29 mouse cellular contexts compared by ENCODE assay signal in the genomic region with DNA sequence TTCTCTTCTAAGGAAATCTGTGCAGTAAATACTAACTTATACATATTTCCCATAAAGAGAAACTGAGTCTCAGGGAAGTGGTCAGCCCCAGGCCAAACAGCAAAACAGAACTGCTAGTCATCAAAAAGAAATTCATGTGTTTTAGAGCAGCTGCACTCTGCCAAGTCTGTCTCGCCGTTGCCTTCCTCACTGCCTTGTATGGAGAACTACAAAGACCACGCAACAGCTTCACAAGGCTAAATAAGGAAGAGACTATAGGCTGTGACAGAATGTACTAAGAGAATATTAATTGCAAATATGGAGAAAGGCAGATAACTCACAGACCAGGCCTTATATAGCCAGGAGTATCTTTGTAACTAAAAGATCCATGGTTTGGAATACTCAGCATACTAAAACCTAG.
DNase-seq lines count a peak whose midpoint lies in the region; ATAC-seq and TF ChIP-seq lines count a peak whose summit lies in the region.
"Had no signal": no experiment of that assay in that cellular context is flagged by ENCODE, and none has a peak within 500 bp of the region (broad histone marks: within the 10 kb centered on the region; RNA-seq: fewer than 3 reads in every experiment).

No protein-coding gene starts in this region.

- no peaks in the 10 kb centered on the region for H3K4me1 ChIP-seq in lung, embryonic 14.5 days (ENCODE audit: insufficient read depth)
- no peaks in the 10 kb centered on the region for H3K4me1 ChIP-seq in stomach, embryonic 15.5 days
- H3K4me1 ChIP-seq in stomach, postnatal 0 days (replicated peaks; ENCODE audit: control insufficient read depth, insufficient read depth), result no peaks in the 10 kb centered on the region
- H3K4me1 ChIP-seq: embryonic facial prominence, embryonic 13.5 days; embryonic facial prominence, embryonic 15.5 days; forebrain, embryonic 10.5 days; forebrain, embryonic 13.5 days; forebrain, embryonic 15.5 days had no signal

- no peak for TF ChIP-seq EP300 in stomach, postnatal 0 days (optimal IDR thresholded peaks at IDR 0.05)

- no peaks in the 10 kb centered on the region for H3K36me3 ChIP-seq in lung, embryonic 14.5 days (ENCODE audit: insufficient read depth)
- no peaks in the 10 kb centered on the region for H3K36me3 ChIP-seq in stomach, embryonic 15.5 days
- no peaks in the 10 kb centered on the region for H3K36me3 ChIP-seq in stomach, postnatal 0 days (ENCODE audit: control insufficient read depth, insufficient read depth, low read length)
- H3K36me3 ChIP-seq: embryonic facial prominence, embryonic 13.5 days; embryonic facial prominence, embryonic 15.5 days; forebrain, embryonic 10.5 days; forebrain, embryonic 15.5 days; G1E had no signal

- WGBS in lung, embryonic 14.5 days, result 75% methylated on average over 3 of the region's 3 CpGs
- 81% methylated on average over 3 of the region's 3 CpGs for WGBS in stomach, embryonic 15.5 days
- 75% methylated on average over 3 of the region's 3 CpGs for WGBS in stomach, postnatal 0 days

- H3K9me3 ChIP-seq in lung, embryonic 14.5 days (ENCODE audit: low read depth, low read length), result no peaks in the 10 kb centered on the region
- H3K9me3 ChIP-seq in stomach, embryonic 15.5 days, result no peaks in the 10 kb centered on the region
- H3K9me3 ChIP-seq in stomach, postnatal 0 days (ENCODE audit: control insufficient read depth, low read length), result no peaks in the 10 kb centered on the region
- H3K9me3 ChIP-seq: embryonic facial prominence, embryonic 13.5 days; embryonic facial prominence, embryonic 15.5 days; forebrain, embryonic 10.5 days; forebrain, embryonic 13.5 days; forebrain, embryonic 15.5 days; G1E had no signal

- no peak overlapping the region for H3K27ac ChIP-seq in lung, embryonic 14.5 days (ENCODE audit: low read depth)
- no peak overlapping the region for H3K27ac ChIP-seq in stomach, embryonic 15.5 days
- no peak overlapping the region for H3K27ac ChIP-seq in stomach, postnatal 0 days (replicated peaks)
- H3K27ac ChIP-seq: embryonic facial prominence, embryonic 13.5 days; embryonic facial prominence, embryonic 15.5 days; forebrain, embryonic 10.5 days; forebrain, embryonic 13.5 days; forebrain, embryonic 15.5 days had no signal

- no peak overlapping the region for H3K4me2 ChIP-seq in lung, embryonic 14.5 days
- H3K4me2 ChIP-seq in stomach, embryonic 15.5 days, result no peak overlapping the region
- H3K4me2 ChIP-seq in stomach, postnatal 0 days (replicated peaks; ENCODE audit: low read depth), result no peak overlapping the region
- H3K4me2 ChIP-seq: embryonic facial prominence, embryonic 13.5 days; embryonic facial prominence, embryonic 15.5 days; forebrain, embryonic 13.5 days; forebrain, embryonic 15.5 days had no signal

- H3K27me3 ChIP-seq in lung, embryonic 14.5 days (ENCODE audit: insufficient read depth, low read length), result no peaks in the 10 kb centered on the region
- no peaks in the 10 kb centered on the region for H3K27me3 ChIP-seq in stomach, embryonic 15.5 days (replicated peaks)
- H3K27me3 ChIP-seq in stomach, postnatal 0 days (ENCODE audit: control insufficient read depth, insufficient read depth, low read length), result no peaks in the 10 kb centered on the region
- H3K27me3 ChIP-seq: CH12.LX; embryonic facial prominence, embryonic 13.5 days; embryonic facial prominence, embryonic 15.5 days; forebrain, embryonic 13.5 days; forebrain, embryonic 15.5 days had no signal

- ATAC-seq in lung, embryonic 14.5 days (ENCODE audit: insufficient read depth), result no peak
- peak; percentile 18; the same call in 1 of the 2 replicates for ATAC-seq in stomach, embryonic 15.5 days (ENCODE audit: insufficient read depth, low FRiP score, low read depth)
- ATAC-seq in stomach, postnatal 0 days (ENCODE audit: low FRiP score, low TSS enrichment), result peak; percentile 32; the same call in 1 of the 2 replicates
- ATAC-seq in frontal cortex, adult (ENCODE audit: low TSS enrichment), result no peak
- ATAC-seq: activated CD4-positive, CD25-positive, alpha-beta regulatory T cell, adult 4 months; CD4-positive, CD25-positive, alpha-beta regulatory T cell, adult 4 months; forebrain, embryonic 13.5 days; forebrain, embryonic 15.5 days; Patski had no signal

- TF ChIP-seq CTCF in lung, embryonic 14.5 days (IDR thresholded peaks at IDR 0.05; ENCODE audit: low read depth), result no peak
- no peak for TF ChIP-seq CTCF in stomach, postnatal 0 days (IDR thresholded peaks at IDR 0.05; ENCODE audit: low read depth)

- H3K9ac ChIP-seq in lung, embryonic 14.5 days, result no peak overlapping the region
- no peak overlapping the region for H3K9ac ChIP-seq in stomach, embryonic 15.5 days
- no peak overlapping the region for H3K9ac ChIP-seq in stomach, postnatal 0 days (ENCODE audit: low read length)
- H3K9ac ChIP-seq: embryonic facial prominence, embryonic 13.5 days; embryonic facial prominence, embryonic 15.5 days; forebrain, embryonic 13.5 days; forebrain, embryonic 15.5 days had no signal

- no peak overlapping the region for H3K4me3 ChIP-seq in lung, embryonic 14.5 days (ENCODE audit: low read depth, low read length)
- no peak overlapping the region for H3K4me3 ChIP-seq in stomach, embryonic 15.5 days (replicated peaks)
- no peak overlapping the region for H3K4me3 ChIP-seq in stomach, postnatal 0 days (ENCODE audit: low read depth, low read length)
- H3K4me3 ChIP-seq: embryonic facial prominence, embryonic 13.5 days; embryonic facial prominence, embryonic 15.5 days; erythroblast, embryonic 14.5 days; forebrain, embryonic 10.5 days; forebrain, embryonic 13.5 days; forebrain, embryonic 15.5 days had no signal

- DNase-seq in heart, adult 11 months, result peak; percentile 64
- DNase-seq in heart, adult 8-10 months (ENCODE audit: low spot score), result no peak
- DNase-seq in lung, embryonic 14.5 days, result peak; percentile 7
- no peak for DNase-seq in lung, adult 18-20 months
- DNase-seq in stomach, postnatal 0 days (ENCODE audit: low spot score), result no peak
- no peak for DNase-seq in cerebellum, adult 11-12 months
- DNase-seq: adrenal gland, adult 8-10 months; adrenal gland, postnatal 14 days; adrenal gland, postnatal 36 days; B cell, adult 2 months; cerebellum, adult 18-20 months; cerebellum, adult 8-10 months; cerebellum, adult 9-11 months; cerebellum, postnatal 14 days; cerebellum, postnatal 36 days; embryo, embryonic 11 days had no signal

Comparison
In these comparisons a context has a peak if more than half of its experiments do, and no peak if none do; other contexts are left out.
1. DNase-seq: peak in heart, adult 11 months (single experiment) and lung, embryonic 14.5 days (single experiment); none in heart, adult 8-10 months (single experiment), lung, adult 18-20 months (0 of 2), stomach, postnatal 0 days (single experiment) and cerebellum, adult 11-12 months (single experiment).
2. ATAC-seq: peak in stomach, embryonic 15.5 days (single experiment) and stomach, postnatal 0 days (single experiment); none in lung, embryonic 14.5 days (single experiment) and frontal cortex, adult (single experiment).